Mouse (Mus musculus): ENCODE data around the gene Fgf8. TPM values are rescaled to one million over a fixed set of nuclear protein-coding genes. Genes with fewer than 3 reads are reported as not detected.

Gene Fgf8
- polyA plus RNA-seq, 1 experiment from 2014 or later = 3.1 TPM

GRCm38 (mm10) chr19:45780350-45780915, 37.7 kb upstream of the Fgf8 start:
- WGBS = 89% methylated on average over 13 of the region's 13 CpGs
- Histone ChIP-seq H3K4me1 (peaks cover 26% of the 10 kb centered on the region), H3K27me3 (no peaks in the 10 kb centered on the region), H3K9me3 (replicated peaks) (no peaks in the 10 kb centered on the region), H3K4me3 (0 out of 2 replicates have a peak overlapping the region, but pooled peaks have one; percentile 99), H3K27ac (no peak overlapping the region), H3K36me3 (peaks cover 34% of the 10 kb centered on the region), H3K4me2 (replicated peaks) (peak overlapping the region; percentile 71), H3K9ac (no peak overlapping the region; the same call in 1 of the 2 replicates)
- ATAC-seq (ENCODE audit: low FRiP score) = no peak

- no peaks in the 10 kb centered on the region for H3K27me3 ChIP-seq
- peaks cover 81% of the 10 kb centered on the region for H3K36me3 ChIP-seq
- no peak overlapping the region for H3K27ac ChIP-seq
- peaks cover 6% of the 10 kb centered on the region for H3K4me1 ChIP-seq
- no peak overlapping the region for H3K9ac ChIP-seq
- ATAC-seq (ENCODE audit: low FRiP score) = no peak
- no peaks in the 10 kb centered on the region for H3K9me3 ChIP-seq (replicated peaks)
- H3K4me3 ChIP-seq = no peak overlapping the region
- 80% methylated on average over 2 of the region's 2 CpGs for WGBS
- no peak overlapping the region for H3K4me2 ChIP-seq (replicated peaks)
Measured at GRCm38 (mm10) chr19:45775486-45775885, 32.8 kb upstream of the Fgf8 start.

DNA sequence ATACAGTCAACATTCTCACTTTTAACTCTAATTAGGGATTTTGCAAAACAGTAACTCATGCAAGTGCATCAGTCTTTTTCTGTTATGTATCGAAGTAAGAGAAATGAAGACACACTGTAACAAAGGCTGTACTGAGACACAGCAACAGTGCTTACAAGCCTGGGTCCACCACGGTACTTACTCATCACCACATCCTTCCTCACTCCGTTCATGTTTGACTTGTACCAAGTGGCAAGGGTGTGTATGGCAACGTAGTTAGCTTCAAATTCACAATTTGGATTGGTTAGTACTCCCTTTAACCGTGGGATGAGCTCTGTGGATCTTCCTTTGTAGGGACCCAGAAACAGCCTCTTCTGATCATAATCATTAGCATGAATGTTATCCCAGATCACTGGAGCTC, 28.8 kb upstream of the Fgf8 start:
- Histone ChIP-seq H3K9ac (no peak overlapping the region), H3K36me3 (peaks cover 90% of the 10 kb centered on the region), H3K4me2 (replicated peaks) (no peak overlapping the region), H3K9me3 (replicated peaks) (no peaks in the 10 kb centered on the region), H3K27ac (no peak overlapping the region), H3K4me3 (no peak overlapping the region), H3K27me3 (no peaks in the 10 kb centered on the region), H3K4me1 (no peaks in the 10 kb centered on the region)
- WGBS = 89% methylated on average over 5 of the region's 5 CpGs
- no peak for ATAC-seq (ENCODE audit: low FRiP score)

DNA sequence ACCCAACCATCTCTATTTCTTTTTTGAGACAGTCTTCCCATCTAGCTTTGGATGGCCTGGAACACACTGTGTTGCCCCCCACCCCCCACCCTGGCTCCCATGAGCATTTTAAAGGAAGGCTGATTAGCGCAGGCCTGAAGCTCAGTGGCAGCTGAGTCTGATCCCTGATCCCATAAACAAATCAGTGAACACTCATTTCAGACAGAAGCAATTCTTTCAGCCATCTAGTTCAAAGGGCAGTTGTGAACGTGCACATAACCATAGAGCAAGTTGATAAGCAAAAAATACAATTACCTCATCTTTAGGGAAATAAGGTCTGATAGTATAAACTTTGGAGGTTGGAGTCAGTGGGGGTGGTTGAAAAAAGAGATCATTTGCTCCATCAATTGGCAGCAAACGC, 18.1 kb upstream of the Fgf8 start:
- Histone ChIP-seq H3K4me3 (no peak overlapping the region), H3K27ac (no peak overlapping the region), H3K4me2 (replicated peaks) (no peak overlapping the region), H3K9me3 (replicated peaks) (no peaks in the 10 kb centered on the region), H3K27me3 (no peaks in the 10 kb centered on the region), H3K9ac (no peak overlapping the region), H3K36me3 (peaks cover 91% of the 10 kb centered on the region), H3K4me1 (no peaks in the 10 kb centered on the region)
- ATAC-seq (ENCODE audit: low FRiP score) = no peak
- 95% methylated on average over 3 of the region's 3 CpGs for WGBS

GRCm38 (mm10) chr19:45758671-45759070, 16.0 kb upstream of the Fgf8 start:
- Histone ChIP-seq H3K4me1 (no peaks in the 10 kb centered on the region), H3K27ac (no peak overlapping the region), H3K9ac (no peak overlapping the region), H3K4me2 (replicated peaks) (no peak overlapping the region), H3K9me3 (replicated peaks) (no peaks in the 10 kb centered on the region), H3K27me3 (no peaks in the 10 kb centered on the region), H3K36me3 (peaks cover 91% of the 10 kb centered on the region), H3K4me3 (no peak overlapping the region)
- no peak for ATAC-seq (ENCODE audit: low FRiP score)
- 94% methylated on average over 5 of the region's 5 CpGs for whole genome bisulfite sequencing

GRCm38 (mm10) chr19:45753551-45753950, 10.8 kb upstream of the Fgf8 start:
- H3K27ac ChIP-seq = no peak overlapping the region
- ATAC-seq (ENCODE audit: low FRiP score) = no peak
- H3K9me3 ChIP-seq (replicated peaks) = no peaks in the 10 kb centered on the region

GRCm38 (mm10) chr19:45751881-45752280, 9.2 kb upstream of the Fgf8 start:
- H3K27ac ChIP-seq = no peak overlapping the region
- ATAC-seq (ENCODE audit: low FRiP score) = no peak
- no peak overlapping the region for H3K4me2 ChIP-seq (replicated peaks)
- H3K27me3 ChIP-seq = peaks cover 15% of the 10 kb centered on the region
- H3K9me3 ChIP-seq (replicated peaks) = no peaks in the 10 kb centered on the region
- no peak overlapping the region for H3K9ac ChIP-seq
- H3K36me3 ChIP-seq = peaks cover 50% of the 10 kb centered on the region
- no peak overlapping the region for H3K4me3 ChIP-seq
- H3K4me1 ChIP-seq = peaks cover 18% of the 10 kb centered on the region
- WGBS = 91% methylated on average over 7 of the region's 7 CpGs

More at GRCm38 (mm10) chr19:45753551-45753950, 10.8 kb upstream of the Fgf8 start:
- H3K4me3 ChIP-seq = no peak overlapping the region
- peaks cover 66% of the 10 kb centered on the region for H3K36me3 ChIP-seq
- 0 out of 2 replicates have a peak, but pooled peaks cover 1% of the 10 kb centered on the region for H3K27me3 ChIP-seq
- WGBS = 92% methylated on average over 3 of the region's 3 CpGs
- H3K4me2 ChIP-seq (replicated peaks) = no peak overlapping the region
- no peak overlapping the region for H3K9ac ChIP-seq
- H3K4me1 ChIP-seq = peaks cover 8% of the 10 kb centered on the region

DNA sequence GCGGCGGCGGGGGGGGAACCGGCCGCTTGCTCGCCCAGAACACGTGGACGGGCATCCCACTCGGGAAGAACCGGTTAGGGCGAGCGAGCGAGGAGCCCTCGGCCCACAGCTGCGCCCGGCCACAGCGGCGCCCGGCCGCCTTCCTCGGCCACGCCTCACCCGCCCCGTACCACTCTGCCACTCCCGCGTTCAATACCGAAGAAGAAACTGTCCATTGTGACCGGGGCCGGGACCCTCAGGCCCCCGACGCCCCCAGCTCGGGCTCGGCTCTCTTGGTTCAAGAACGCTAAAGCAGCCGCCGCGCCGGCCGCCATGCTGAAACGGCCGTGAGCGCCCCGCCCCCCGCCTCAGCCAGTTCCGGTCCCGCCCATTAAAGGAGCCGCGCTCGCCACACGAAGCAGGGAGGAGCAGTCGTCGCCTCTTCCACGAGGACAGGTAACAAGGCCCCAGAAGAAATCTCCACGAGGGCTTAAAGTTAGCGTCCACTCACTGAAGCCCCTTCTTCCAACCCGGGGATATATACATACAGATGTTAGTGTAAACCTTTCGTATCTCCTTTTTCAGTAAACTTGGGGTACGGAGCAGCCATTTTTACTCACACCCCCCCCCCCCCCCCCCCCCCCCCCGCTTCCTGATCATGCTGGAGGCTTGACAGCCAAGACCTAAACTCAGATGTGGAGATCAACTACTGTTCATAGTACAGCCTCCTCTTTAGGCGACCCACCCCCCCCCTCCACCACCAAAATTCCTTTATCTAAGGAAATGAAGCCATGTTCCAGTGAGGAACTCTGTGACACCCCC, 6.7 kb upstream of the Fgf8 start, which contains the start of gene Npm3:
TSS of gene Npm3 (minus strand) at position 349 of the 801 bp plus-strand sequence.
- ATAC-seq (ENCODE audit: low FRiP score) = peak; percentile 74
- under 1% methylated on average over 52 of the region's 60 CpGs for WGBS
- peak within 1 kb of the TSS; percentile 89 for H3K9ac ChIP-seq
- peak within 1 kb of the TSS; percentile 95 for H3K4me2 ChIP-seq (replicated peaks)
- no peaks in the 10 kb centered on the region for H3K9me3 ChIP-seq (replicated peaks)
- H3K36me3 ChIP-seq = peaks cover 27% of the 10 kb centered on the region
- peaks cover 39% of the 10 kb centered on the region for H3K27me3 ChIP-seq
- H3K4me3 ChIP-seq = peak within 1 kb of the TSS; percentile 91
- H3K27ac ChIP-seq = no peak within 1 kb of the TSS
- peaks cover 29% of the 10 kb centered on the region for H3K4me1 ChIP-seq

DNA sequence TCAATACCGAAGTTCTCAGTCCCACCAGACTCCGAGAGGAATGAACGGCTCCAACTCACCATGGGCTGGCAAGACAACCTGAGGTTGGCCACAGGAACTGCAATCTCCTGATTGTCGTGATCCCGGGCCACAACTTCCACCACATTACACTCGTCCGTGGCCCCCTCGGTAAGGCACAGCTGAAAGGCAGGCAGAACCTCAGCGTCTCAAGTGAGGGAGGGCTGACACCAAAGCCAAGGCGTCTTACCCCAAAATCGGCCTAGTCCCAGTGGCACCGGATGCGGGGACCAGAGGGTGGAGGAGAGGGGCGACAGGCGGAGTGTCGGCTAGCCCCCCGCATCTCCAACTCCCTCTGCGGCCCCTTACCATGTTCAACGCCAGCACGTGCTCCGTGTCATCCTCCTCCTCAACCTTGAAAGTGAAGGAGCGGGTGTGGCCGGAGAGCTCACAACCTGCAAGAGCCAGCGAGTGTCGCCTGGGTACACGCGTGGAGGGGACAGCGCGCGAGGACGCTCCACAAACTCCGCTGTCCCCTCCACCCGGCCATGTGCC, 6.1 kb upstream of the Fgf8 start:
- Histone ChIP-seq H3K36me3 (peaks cover 20% of the 10 kb centered on the region), H3K9ac (peak overlapping the region; percentile 89), H3K27me3 (peaks cover 46% of the 10 kb centered on the region), H3K4me1 (peaks cover 29% of the 10 kb centered on the region), H3K9me3 (replicated peaks) (no peaks in the 10 kb centered on the region), H3K4me3 (peak overlapping the region; percentile 91), H3K4me2 (replicated peaks) (peak overlapping the region; percentile 95), H3K27ac (no peak overlapping the region)
- peak; percentile 37; the same call in 1 of the 2 replicates for ATAC-seq (ENCODE audit: low FRiP score)
- 4% methylated on average over 33 of the region's 33 CpGs for WGBS

GRCm38 (mm10) chr19:45748206-45748605, 5.5 kb upstream of the Fgf8 start:
- Histone ChIP-seq H3K4me2 (replicated peaks) (peak overlapping the region; percentile 95), H3K4me3 (peak overlapping the region; percentile 91; the same call in 1 of the 2 replicates), H3K27me3 (peaks cover 51% of the 10 kb centered on the region), H3K9ac (no peak overlapping the region), H3K4me1 (peaks cover 29% of the 10 kb centered on the region), H3K9me3 (replicated peaks) (no peaks in the 10 kb centered on the region), H3K36me3 (peaks cover 16% of the 10 kb centered on the region), H3K27ac (no peak overlapping the region)
- WGBS = 57% methylated on average over 9 of the region's 9 CpGs
- ATAC-seq (ENCODE audit: low FRiP score) = no peak

DNA sequence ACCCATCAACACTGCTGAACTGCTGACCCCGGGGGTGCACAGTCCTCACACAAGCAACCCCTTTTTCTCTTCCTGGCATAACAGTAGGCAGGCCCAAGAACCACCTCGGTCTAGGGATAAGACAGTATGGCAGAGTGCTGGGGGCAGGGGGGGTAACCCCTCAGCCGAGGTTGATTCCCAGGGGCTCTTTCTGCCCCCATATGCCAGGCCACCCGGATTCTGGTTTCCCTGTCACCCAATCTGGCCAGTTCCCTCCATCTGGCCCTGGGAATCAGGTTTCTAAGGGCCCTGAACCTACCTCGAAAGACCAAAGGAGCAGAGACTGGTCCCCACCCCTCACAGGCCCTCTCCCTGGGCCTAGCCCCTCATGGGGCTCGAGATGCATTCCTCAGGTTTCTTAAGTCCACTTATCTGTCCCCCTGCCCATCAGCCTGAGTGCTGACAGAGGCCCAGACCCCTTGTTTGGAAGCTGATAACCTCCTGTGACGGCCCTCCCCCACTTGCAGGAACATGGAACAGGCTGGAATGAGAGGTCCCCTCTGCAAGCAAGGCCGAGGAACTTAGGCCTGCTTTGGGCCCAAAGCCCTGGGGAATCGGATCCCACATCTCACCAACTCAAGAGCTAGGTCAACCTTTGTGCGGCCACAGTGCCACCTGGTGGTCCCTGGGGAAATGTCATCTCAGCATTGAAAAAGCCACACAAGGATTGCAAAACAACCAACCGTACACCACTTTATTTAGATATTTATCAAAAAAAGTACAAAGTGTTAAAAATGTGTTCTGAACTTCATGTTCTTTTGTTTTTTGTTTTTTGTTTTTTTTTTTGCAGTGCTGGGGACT, 4.5 kb upstream of the Fgf8 start:
- H3K4me2 ChIP-seq (replicated peaks) = no peak overlapping the region
- H3K27me3 ChIP-seq = peaks cover 60% of the 10 kb centered on the region
- no peak overlapping the region for H3K4me3 ChIP-seq
- ATAC-seq (ENCODE audit: low FRiP score) = 0 out of 2 replicates have a peak, but pooled peaks have one; percentile 26
- no peaks in the 10 kb centered on the region for H3K9me3 ChIP-seq (replicated peaks)
- H3K9ac ChIP-seq = no peak overlapping the region; the same call in 1 of the 2 replicates
- peaks cover 8% of the 10 kb centered on the region for H3K36me3 ChIP-seq
- H3K4me1 ChIP-seq = peaks cover 36% of the 10 kb centered on the region
- 26% methylated on average over 11 of the region's 11 CpGs for WGBS
- no peak overlapping the region for H3K27ac ChIP-seq

All from hindbrain, embryonic 12.5 days (tissue).